Mouse (Mus musculus) liver, embryonic 14.5 days (tissue): ENCODE measurements around the gene Cmip.

ENCODE experiments used
- CTCF ChIP-seq: IDR thresholded peaks from 2 replicates; pipeline ENCODE4 v1.5.1; 2016; ENCODE audit warnings: antibody characterized with exemption, low read depth, control low read depth
- EP300 ChIP-seq: IDR thresholded peaks from 2 replicates; pipeline ENCODE4 v1.6.1; 2016; ENCODE audit warnings: antibody characterized with exemption, low read depth

DNA sequence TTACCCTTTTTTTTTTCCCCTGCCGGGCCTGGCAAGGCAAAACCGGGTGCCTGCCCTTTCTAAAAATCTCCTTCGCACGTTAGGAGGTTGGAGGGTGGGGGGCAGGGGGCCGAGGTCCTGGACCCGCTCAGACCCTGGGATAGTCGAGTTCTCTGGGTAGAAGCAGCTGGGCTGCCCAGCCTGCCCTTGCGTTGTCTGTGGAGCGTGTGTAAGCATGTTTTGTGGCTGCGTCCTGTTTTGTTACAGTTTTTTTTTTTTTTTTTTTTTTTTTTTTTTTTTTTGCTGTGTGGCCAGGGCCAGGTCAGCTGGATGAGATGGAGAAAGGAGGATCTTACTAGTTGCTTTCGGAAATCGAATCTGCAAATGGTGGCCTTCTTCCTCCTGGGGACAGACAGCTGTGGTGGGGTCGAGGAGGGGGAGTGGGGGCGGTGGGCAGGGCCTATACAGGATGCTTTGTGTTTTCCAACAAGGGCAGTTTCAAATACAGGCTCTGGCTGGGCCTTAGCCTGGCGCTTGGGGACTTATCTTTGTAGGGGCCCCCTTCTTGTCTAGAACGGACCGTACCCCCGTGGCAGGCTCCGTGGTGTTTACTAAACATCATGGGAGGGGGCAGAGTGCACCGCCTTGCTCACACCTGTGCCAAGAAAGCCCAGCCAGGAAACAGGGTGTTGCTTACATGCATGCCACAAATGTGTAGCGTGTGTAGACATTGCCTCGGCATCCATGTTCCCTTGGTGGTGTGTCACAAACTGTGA lies 1.1 kb downstream of the Cmip start:
- TF ChIP-seq CTCF = no peak
- no peak for TF ChIP-seq EP300
